Mouse (Mus musculus): ENCODE measurements around the gene Rac1. TPM values are rescaled to one million over a fixed set of nuclear protein-coding genes. Genes with fewer than 3 reads are reported as not detected.

The Rac1 gene
- polyA plus RNA-seq, 1 experiment: 245 TPM

DNA sequence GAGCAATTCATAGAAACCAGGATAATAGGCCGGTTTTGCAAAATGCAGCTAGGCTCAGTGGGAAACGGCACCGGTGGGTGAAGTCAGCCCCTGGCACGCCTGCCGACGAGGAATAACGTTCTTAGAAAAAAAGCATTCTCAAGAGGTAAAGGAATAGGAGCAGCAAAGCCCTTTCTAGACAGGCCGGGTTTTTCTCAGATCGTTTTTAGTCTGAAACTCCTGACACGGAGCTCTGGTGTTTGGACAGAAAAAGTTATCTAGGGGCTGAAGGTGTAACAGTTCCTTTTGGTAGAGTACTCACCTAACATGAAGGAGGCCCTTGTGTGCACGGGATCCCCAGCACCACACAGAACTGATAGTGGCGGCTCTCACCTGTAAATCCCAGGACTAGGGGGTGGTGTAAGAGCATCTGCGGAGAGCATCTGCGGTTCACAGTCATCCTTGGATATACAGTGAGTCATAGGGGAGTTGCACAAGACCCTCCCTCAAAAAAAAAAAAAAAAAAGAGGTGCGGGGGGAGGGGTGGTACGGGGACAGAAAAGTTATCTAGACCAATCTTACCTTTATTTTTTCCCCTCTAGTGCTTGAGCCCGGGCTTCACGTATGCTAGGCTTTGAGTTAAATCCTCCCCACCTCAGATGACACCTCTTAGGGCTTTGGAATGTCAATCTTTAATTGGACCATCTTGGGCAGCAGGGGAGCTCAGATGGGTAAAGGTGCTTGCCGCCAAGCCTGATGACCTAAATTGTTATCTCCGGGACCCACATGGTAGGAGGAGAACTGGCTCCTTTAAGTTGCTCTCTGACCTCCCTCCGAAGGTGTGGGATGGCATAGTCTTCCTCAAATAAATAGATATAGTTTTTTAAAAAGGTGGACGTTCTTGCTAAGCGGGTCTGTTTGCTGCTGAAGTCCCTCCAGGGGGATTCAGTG, 62.4 kb downstream of the Rac1 start:
- TF ChIP-seq POLR2A (IDR thresholded peaks at IDR 0.05; ENCODE audit: insufficient read length, low read depth) (no peak), REST (IDR thresholded peaks at IDR 0.05; ENCODE audit: insufficient read depth, insufficient read length) (no peak), POLR2AphosphoS2 (IDR thresholded peaks at IDR 0.05; ENCODE audit: insufficient read length, low read depth) (no peak), CEBPB (IDR thresholded peaks at IDR 0.05; ENCODE audit: insufficient read depth, poor library complexity, severe bottlenecking) (no peak), MAX (IDR thresholded peaks at IDR 0.05; ENCODE audit: low read depth) (no peak), USF1 (IDR thresholded peaks at IDR 0.05; ENCODE audit: low read depth) (no peak), E2F4 (IDR thresholded peaks at IDR 0.05; ENCODE audit: insufficient read depth) (no peak), MYOD1 (IDR thresholded peaks at IDR 0.05; ENCODE audit: control insufficient read depth in 1 of 3, insufficient read length in 2 of 3, low read depth in 2 of 3) (no peak), TCF12 (IDR thresholded peaks at IDR 0.05; ENCODE audit: insufficient read depth, poor library complexity, severe bottlenecking) (no peak), MYOG (IDR thresholded peaks at IDR 0.05; ENCODE audit: control insufficient read depth in 1 of 3, insufficient read depth in 1 of 3, insufficient read length in 2 of 3, low read depth in 2 of 3) (no peak), SRF (IDR thresholded peaks at IDR 0.05; ENCODE audit: control insufficient read depth, insufficient read length, low read depth) (no peak), TCF3 (IDR thresholded peaks at IDR 0.05; ENCODE audit: insufficient read length, low read depth) (no peak)

GRCm38 (mm10) chr5:143464757-143465118, 63.1 kb downstream of the Rac1 start:
- Histone ChIP-seq H3ac (ENCODE audit: control insufficient read depth, insufficient read length) (peak overlapping the region; percentile 9), H3K36me3 (ENCODE audit: control insufficient read depth, insufficient read depth) (no peaks in the 10 kb centered on the region), H3K27me3 (ENCODE audit: control insufficient read depth, insufficient read depth, insufficient read length) (peaks cover 10% of the 10 kb centered on the region), H3K79me2 (ENCODE audit: control insufficient read depth, insufficient read depth) (no peaks in the 10 kb centered on the region), H3K4me2 (ENCODE audit: low read depth) (peak overlapping the region; percentile 98), H3K4me3 (peak overlapping the region; percentile 52)
- no peak for TF ChIP-seq MYOG (IDR thresholded peaks at IDR 0.05; ENCODE audit: control insufficient read depth in 1 of 3, insufficient read depth in 1 of 3, insufficient read length in 2 of 3, low read depth in 2 of 3)
- TF ChIP-seq CEBPB (IDR thresholded peaks at IDR 0.05; ENCODE audit: insufficient read depth, poor library complexity, severe bottlenecking): no peak
- no peak for TF ChIP-seq SRF (IDR thresholded peaks at IDR 0.05; ENCODE audit: control insufficient read depth, insufficient read length, low read depth)
- TF ChIP-seq POLR2A (IDR thresholded peaks at IDR 0.05; ENCODE audit: insufficient read length, low read depth): no peak
- TF ChIP-seq POLR2AphosphoS2 (IDR thresholded peaks at IDR 0.05; ENCODE audit: insufficient read length, low read depth): no peak
- no peak for TF ChIP-seq MAX (IDR thresholded peaks at IDR 0.05; ENCODE audit: low read depth)

More for the DNA sequence above, 62.4 kb downstream of the Rac1 start:
- Histone ChIP-seq H3K4me3 (peak overlapping the region; percentile 52), H3K27me3 (ENCODE audit: control insufficient read depth, insufficient read depth, insufficient read length) (peaks cover 10% of the 10 kb centered on the region), H3K4me2 (ENCODE audit: low read depth) (peak overlapping the region; percentile 98), H3K79me2 (ENCODE audit: control insufficient read depth, insufficient read depth) (no peaks in the 10 kb centered on the region), H3ac (ENCODE audit: control insufficient read depth, insufficient read length) (peak overlapping the region; percentile 9), H3K36me3 (ENCODE audit: control insufficient read depth, insufficient read depth) (no peaks in the 10 kb centered on the region)

GRCm38 (mm10) chr5:143464100-143464756, 63.6 kb downstream of the Rac1 start, which contains the start of gene Daglb:
Daglb (plus strand) TSS chr5:143464584.
- Histone ChIP-seq H3K27me3 (ENCODE audit: control insufficient read depth, insufficient read depth, insufficient read length) (peaks cover 10% of the 10 kb centered on the region), H3K79me2 (ENCODE audit: control insufficient read depth, insufficient read depth) (no peaks in the 10 kb centered on the region), H3K4me2 (ENCODE audit: low read depth) (peak within 1 kb of the TSS; percentile 98), H3K4me3 (peak within 1 kb of the TSS; percentile 52), H3ac (ENCODE audit: control insufficient read depth, insufficient read length) (peak within 1 kb of the TSS; percentile 9), H3K36me3 (ENCODE audit: control insufficient read depth, insufficient read depth) (no peaks in the 10 kb centered on the region)
- no peak for TF ChIP-seq TCF12 (IDR thresholded peaks at IDR 0.05; ENCODE audit: insufficient read depth, poor library complexity, severe bottlenecking)
- TF ChIP-seq MYOG (IDR thresholded peaks at IDR 0.05; ENCODE audit: control insufficient read depth in 1 of 3, insufficient read depth in 1 of 3, insufficient read length in 2 of 3, low read depth in 2 of 3): peak in 1 of 3 experiments; percentile 18
- no peak for TF ChIP-seq SRF (IDR thresholded peaks at IDR 0.05; ENCODE audit: control insufficient read depth, insufficient read length, low read depth)
- no peak for TF ChIP-seq MYOD1 (IDR thresholded peaks at IDR 0.05; ENCODE audit: control insufficient read depth in 1 of 3, insufficient read length in 2 of 3, low read depth in 2 of 3)
- TF ChIP-seq POLR2AphosphoS2 (IDR thresholded peaks at IDR 0.05; ENCODE audit: insufficient read length, low read depth): peak; percentile 60
- no peak for TF ChIP-seq MAX (IDR thresholded peaks at IDR 0.05; ENCODE audit: low read depth)
- TF ChIP-seq POLR2A (IDR thresholded peaks at IDR 0.05; ENCODE audit: insufficient read length, low read depth): peak; percentile 81
- no peak for TF ChIP-seq TCF3 (IDR thresholded peaks at IDR 0.05; ENCODE audit: insufficient read length, low read depth)
- no peak for TF ChIP-seq REST (IDR thresholded peaks at IDR 0.05; ENCODE audit: insufficient read depth, insufficient read length)
- TF ChIP-seq USF1 (IDR thresholded peaks at IDR 0.05; ENCODE audit: low read depth): no peak
- TF ChIP-seq CEBPB (IDR thresholded peaks at IDR 0.05; ENCODE audit: insufficient read depth, poor library complexity, severe bottlenecking): no peak
- TF ChIP-seq E2F4 (IDR thresholded peaks at IDR 0.05; ENCODE audit: insufficient read depth): no peak

- Histone ChIP-seq H3ac (ENCODE audit: control insufficient read depth, insufficient read length) (no peak overlapping the region), H3K79me2 (ENCODE audit: control insufficient read depth, insufficient read depth) (no peaks in the 10 kb centered on the region), H3K4me2 (ENCODE audit: low read depth) (peak overlapping the region; percentile 98), H3K36me3 (ENCODE audit: control insufficient read depth, insufficient read depth) (no peaks in the 10 kb centered on the region), H3K4me3 (peak overlapping the region; percentile 52), H3K27me3 (ENCODE audit: control insufficient read depth, insufficient read depth, insufficient read length) (peaks cover 11% of the 10 kb centered on the region)
- TF ChIP-seq MYOD1 (IDR thresholded peaks at IDR 0.05; ENCODE audit: control insufficient read depth in 1 of 3, insufficient read length in 2 of 3, low read depth in 2 of 3) (no peak), USF1 (IDR thresholded peaks at IDR 0.05; ENCODE audit: low read depth) (no peak), MYOG (IDR thresholded peaks at IDR 0.05; ENCODE audit: control insufficient read depth in 1 of 3, insufficient read depth in 1 of 3, insufficient read length in 2 of 3, low read depth in 2 of 3) (no peak), POLR2AphosphoS2 (IDR thresholded peaks at IDR 0.05; ENCODE audit: insufficient read length, low read depth) (no peak), REST (IDR thresholded peaks at IDR 0.05; ENCODE audit: insufficient read depth, insufficient read length) (no peak), TCF12 (IDR thresholded peaks at IDR 0.05; ENCODE audit: insufficient read depth, poor library complexity, severe bottlenecking) (no peak), MAX (IDR thresholded peaks at IDR 0.05; ENCODE audit: low read depth) (no peak), POLR2A (IDR thresholded peaks at IDR 0.05; ENCODE audit: insufficient read length, low read depth) (no peak), E2F4 (IDR thresholded peaks at IDR 0.05; ENCODE audit: insufficient read depth) (no peak)
Measured at GRCm38 (mm10) chr5:143463671-143464070, 64.2 kb downstream of the Rac1 start.

Other genes starting within 250 kb of the Rac1 start
- 0.01 TPM for gene Zfp853, start 234.4 kb downstream of the Rac1 start, polyA plus RNA-seq (2012; fragmentation: generic; extraction: Trizol)
- 25.7 TPM for gene E130309D02Rik, start 212.7 kb downstream of the Rac1 start, polyA plus RNA-seq (2012; fragmentation: generic; extraction: Trizol)
- 60.5 TPM for gene Zdhhc4, start 198.8 kb downstream of the Rac1 start, polyA plus RNA-seq (2012; fragmentation: generic; extraction: Trizol)
- not detected for gene Grid2ip, start 170.7 kb downstream of the Rac1 start, polyA plus RNA-seq (2012; fragmentation: generic; extraction: Trizol)
- 88.2 TPM for gene Kdelr2, start 124.2 kb downstream of the Rac1 start, polyA plus RNA-seq (2012; fragmentation: generic; extraction: Trizol)
- 3.9 TPM for gene Daglb, start 63.5 kb downstream of the Rac1 start, polyA plus RNA-seq (2012; fragmentation: generic; extraction: Trizol)
- 18.5 TPM for gene Cyth3, start 94.4 kb upstream of the Rac1 start, polyA plus RNA-seq (2012; fragmentation: generic; extraction: Trizol)
- gene Usp42, start 204.2 kb upstream of the Rac1 start, polyA plus RNA-seq (2012; fragmentation: generic; extraction: Trizol): 4.1 TPM